Mouse (Mus musculus) stomach, postnatal 0 days (tissue): ENCODE measurements around the gene Bst2. TPM values are rescaled to one million over a fixed set of nuclear protein-coding genes. Genes with fewer than 3 reads are reported as not detected.

Source experiments
- ATAC-seq: fragments of 200-750 bp; cut with Nextera tagmentation; 2 replicates; pipeline ENCODE4 v1.8.0; 2017; ENCODE audit not compliant: low FRiP score, low TSS enrichment
- DNase-seq: peaks from one replicate; pipeline ENCODE4 v3.0.0-alpha.2; 2016; ENCODE audit warnings: low spot score
- H3K27ac ChIP-seq: fragments of 300-500 bp; sonication (generic); replicated peaks from 2 replicates; pipeline ENCODE4 v1.5.1; 2014; ENCODE audit warnings: mild to moderate bottlenecking, control low read depth
- H3K27me3 ChIP-seq: fragments of 300-500 bp; sonication (generic); 2 replicates; pipeline ENCODE4 v1.6.1; 2014; ENCODE audit warnings: low read length; ENCODE audit not compliant: control insufficient read depth, insufficient read depth
- H3K36me3 ChIP-seq: fragments of 300-500 bp; sonication (generic); 2 replicates; pipeline ENCODE4 v1.6.1; 2014; ENCODE audit warnings: low read length, mixed read lengths; ENCODE audit not compliant: control insufficient read depth, insufficient read depth
- H3K4me1 ChIP-seq: fragments of 300-500 bp; sonication (generic); replicated peaks from 2 replicates; pipeline ENCODE4 v1.6.1; 2014; ENCODE audit warnings: antibody characterized with exemption; ENCODE audit not compliant: control insufficient read depth, insufficient read depth
- H3K4me2 ChIP-seq: fragments of 300-500 bp; sonication (generic); replicated peaks from 2 replicates; pipeline ENCODE4 v1.6.1; 2014; ENCODE audit warnings: low read depth, mild to moderate bottlenecking, control low read depth, moderate library complexity
- H3K4me3 ChIP-seq: fragments of 300-500 bp; sonication (generic); 2 replicates; pipeline ENCODE4 v1.5.1; 2014; ENCODE audit warnings: low read depth, low read length, control low read depth
- H3K9ac ChIP-seq: fragments of 300-500 bp; sonication (generic); 2 replicates; pipeline ENCODE4 v1.6.1; 2014; ENCODE audit warnings: mild to moderate bottlenecking, low read length, control low read depth, mixed read lengths
- H3K9me3 ChIP-seq: fragments of 300-500 bp; sonication (generic); 2 replicates; pipeline ENCODE4 v1.6.1; 2016; ENCODE audit warnings: low read length; ENCODE audit not compliant: control insufficient read depth
- CTCF ChIP-seq: IDR thresholded peaks from 2 replicates; pipeline ENCODE4 v1.5.1; 2016; ENCODE audit warnings: antibody characterized with exemption, low read depth, mild to moderate bottlenecking, moderate library complexity
- EP300 ChIP-seq: optimal IDR thresholded peaks from 2 replicates; pipeline ENCODE3; 2016; ENCODE audit warnings: antibody characterized with exemption
- WGBS: fragments of 180-500 bp; shearing (Covaris S2); extraction: QIAGEN DNeasy Blood & Tissue Kit; methylation state at CpG from one replicate; pipeline ENCODE4 v1.1.7; 2014; 5-methylcytosine and 5-hydroxymethylcytosine counted together
- polyA plus RNA-seq: library from polyadenylated mRNA; unstranded; fragments of >200 nt; fragmentation: Nextera tagmentation; extraction: Ambion mirVana; gene quantifications from 2 replicates; pipeline ENCODE4 v1.2.1, GENCODE M21; 2015

Gene Bst2
- polyA plus RNA-seq, 1 experiment from 2014 or later = 34.2 TPM

DNA sequence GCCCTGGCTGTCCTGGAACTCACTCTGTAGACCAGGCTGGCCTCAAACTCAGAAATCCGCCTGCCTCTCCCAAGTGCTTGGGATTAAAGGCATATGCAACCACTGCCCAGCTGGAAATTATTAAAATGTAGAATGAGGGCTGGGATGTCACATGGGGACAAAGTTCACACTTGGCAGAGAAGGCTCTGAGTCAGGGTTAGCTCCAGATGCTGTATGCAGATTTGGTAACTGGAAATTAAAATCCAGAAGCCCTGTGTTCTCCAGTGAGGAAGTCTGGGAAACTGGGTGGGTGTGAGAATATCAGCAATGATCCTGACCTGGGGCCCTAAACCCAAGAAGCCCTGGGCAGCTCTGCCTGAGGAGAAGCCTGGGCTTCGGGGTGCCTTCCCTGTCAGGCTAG lies 27.9 kb downstream of the Bst2 start:
- Histone ChIP-seq H3K9me3 (no peaks in the 10 kb centered on the region), H3K36me3 (no peaks in the 10 kb centered on the region), H3K9ac (no peak overlapping the region), H3K4me3 (0 out of 2 replicates have a peak overlapping the region, but pooled peaks have one; percentile 2), H3K27ac (no peak overlapping the region), H3K4me2 (no peak overlapping the region), H3K27me3 (0 out of 2 replicates have a peak, but pooled peaks cover 5% of the 10 kb centered on the region), H3K4me1 (0 out of 2 replicates have a peak, but pooled peaks cover 2% of the 10 kb centered on the region)
- no peak for ATAC-seq
- no peak for TF ChIP-seq CTCF
- TF ChIP-seq EP300 = no peak
- no peak for DNase-seq
- 74% methylated on average over 2 of the region's 2 CpGs for WGBS

DNA sequence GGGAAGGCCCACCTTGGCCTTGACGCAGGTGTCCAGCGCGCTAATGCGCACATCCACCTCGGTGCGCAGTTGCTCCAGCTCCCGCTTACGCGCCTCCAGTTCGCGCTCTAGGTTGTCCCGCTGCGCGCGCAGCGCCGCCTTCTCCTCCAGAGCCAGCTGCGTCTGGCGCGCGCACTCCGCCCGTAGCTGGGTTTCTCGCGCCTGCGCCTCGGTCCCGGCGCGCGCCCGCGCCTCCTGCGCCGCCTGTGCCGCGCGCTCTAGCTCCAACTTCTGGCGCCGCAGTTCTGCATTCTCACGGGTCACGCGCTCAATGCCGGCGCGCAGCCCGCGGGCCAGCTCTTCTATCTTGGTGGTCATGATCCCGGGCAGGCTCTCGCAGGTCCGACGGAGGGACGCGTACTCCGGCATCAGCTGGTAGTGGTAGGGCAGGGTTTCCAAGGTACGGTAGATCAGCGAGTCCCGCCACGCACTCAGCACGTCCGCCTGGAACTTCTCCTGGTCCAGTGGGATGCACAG lies 29.6 kb downstream of the Bst2 start:
- WGBS = under 1% methylated on average over 60 of the region's 61 CpGs
- TF ChIP-seq EP300 = no peak
- TF ChIP-seq CTCF = no peak
- peak overlapping the region; percentile 41; the same call in 1 of the 2 replicates for H3K9ac ChIP-seq
- H3K27ac ChIP-seq = 0 out of 2 replicates have a peak overlapping the region, but pooled peaks have one; percentile 8
- peak overlapping the region; percentile 40 for H3K4me3 ChIP-seq
- 0 out of 2 replicates have a peak, but pooled peaks cover 5% of the 10 kb centered on the region for H3K27me3 ChIP-seq
- H3K4me1 ChIP-seq = 0 out of 2 replicates have a peak, but pooled peaks cover 2% of the 10 kb centered on the region
- peak overlapping the region; percentile 63 for H3K4me2 ChIP-seq
- ATAC-seq = peak; percentile 65; the same call in 1 of the 2 replicates
- DNase-seq = peak; percentile 81
- no peaks in the 10 kb centered on the region for H3K36me3 ChIP-seq
- no peaks in the 10 kb centered on the region for H3K9me3 ChIP-seq

GRCm38 (mm10) chr8:71505979-71506378 lies 31.3 kb downstream of the Bst2 start:
- TF ChIP-seq CTCF (no peak), EP300 (no peak)
- no peak overlapping the region for H3K27ac ChIP-seq
- no peak overlapping the region for H3K4me3 ChIP-seq
- no peaks in the 10 kb centered on the region for H3K9me3 ChIP-seq
- DNase-seq (no peak), ATAC-seq (no peak)
- 0 out of 2 replicates have a peak, but pooled peaks cover 2% of the 10 kb centered on the region for H3K4me1 ChIP-seq
- no peak overlapping the region for H3K9ac ChIP-seq
- H3K4me2 ChIP-seq = no peak overlapping the region
- 0 out of 2 replicates have a peak, but pooled peaks cover 5% of the 10 kb centered on the region for H3K27me3 ChIP-seq
- 67% methylated on average over 4 of the region's 4 CpGs for WGBS
- H3K36me3 ChIP-seq = no peaks in the 10 kb centered on the region

DNA sequence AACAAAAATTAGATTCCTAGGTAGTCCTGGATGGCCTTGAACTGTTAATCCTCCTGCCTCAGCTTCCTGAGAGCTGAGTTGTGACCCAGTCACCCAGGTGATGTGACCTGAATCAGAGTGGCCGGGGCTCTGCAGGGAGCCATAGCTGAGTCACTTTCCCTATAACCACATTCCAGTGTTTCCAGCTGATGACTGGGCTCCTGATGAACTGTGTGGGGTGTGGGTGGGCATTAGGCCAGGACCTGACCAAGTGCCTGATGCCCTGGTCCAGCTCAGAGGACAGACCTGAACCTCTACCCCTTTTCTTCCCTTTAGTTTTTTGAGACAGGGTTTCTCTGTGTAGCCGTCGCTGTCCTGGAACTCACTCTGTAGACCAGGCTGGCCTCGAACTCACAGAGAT lies 31.9 kb downstream of the Bst2 start:
- Histone ChIP-seq H3K4me3 (no peak overlapping the region), H3K9ac (no peak overlapping the region), H3K4me2 (no peak overlapping the region), H3K27me3 (0 out of 2 replicates have a peak, but pooled peaks cover 5% of the 10 kb centered on the region), H3K4me1 (0 out of 2 replicates have a peak, but pooled peaks cover 2% of the 10 kb centered on the region), H3K36me3 (no peaks in the 10 kb centered on the region), H3K9me3 (no peaks in the 10 kb centered on the region), H3K27ac (no peak overlapping the region)
- no peak for DNase-seq
- no peak for ATAC-seq
- 92% methylated on average over 4 of the region's 4 CpGs for WGBS
- no peak for TF ChIP-seq EP300
- TF ChIP-seq CTCF = no peak

- ATAC-seq (no peak), DNase-seq (no peak)
- no peak overlapping the region for H3K9ac ChIP-seq
- no peak for TF ChIP-seq EP300
- H3K27me3 ChIP-seq = 0 out of 2 replicates have a peak, but pooled peaks cover 5% of the 10 kb centered on the region
- H3K36me3 ChIP-seq = no peaks in the 10 kb centered on the region
- WGBS = 78% methylated on average over 4 of the region's 4 CpGs
- no peak overlapping the region for H3K4me2 ChIP-seq
- H3K4me3 ChIP-seq = no peak overlapping the region
- no peaks in the 10 kb centered on the region for H3K9me3 ChIP-seq
- 0 out of 2 replicates have a peak, but pooled peaks cover 2% of the 10 kb centered on the region for H3K4me1 ChIP-seq
- no peak overlapping the region for H3K27ac ChIP-seq
These were observed 32.9 kb downstream of the Bst2 start for GRCm38 (mm10) chr8:71504349-71504748.
